Mouse (Mus musculus): ENCODE results near the gene Ankrd13d.
"Not testable (repeated sequence)": the region's sequence is repeated elsewhere in the genome, so short reads cannot be mapped to it uniquely, and the experiment has no call there.

Gene Ankrd13d

GRCm38 (mm10) chr19:4261038-4261698, 21.8 kb downstream of the Ankrd13d start:
- no peak for DNase-seq

DNA sequence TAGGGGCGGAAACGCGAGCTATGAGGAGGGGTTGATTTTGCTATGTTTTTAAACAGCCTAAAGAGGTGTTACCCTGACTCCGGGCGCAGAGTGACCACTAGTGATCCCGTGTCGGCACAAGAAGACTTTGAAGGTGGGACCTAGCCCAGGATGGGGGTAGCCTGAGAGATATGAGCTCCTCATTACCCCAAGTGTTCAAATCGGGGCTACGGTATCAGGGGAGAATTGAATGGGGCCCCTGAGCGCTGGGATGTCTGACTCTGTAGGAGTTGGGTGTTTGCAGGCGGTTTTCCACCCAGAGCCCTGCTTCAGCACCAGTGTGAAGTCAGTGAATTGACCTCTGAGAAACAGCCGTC, 25.1 kb downstream of the Ankrd13d start:
- no peak for DNase-seq

DNA sequence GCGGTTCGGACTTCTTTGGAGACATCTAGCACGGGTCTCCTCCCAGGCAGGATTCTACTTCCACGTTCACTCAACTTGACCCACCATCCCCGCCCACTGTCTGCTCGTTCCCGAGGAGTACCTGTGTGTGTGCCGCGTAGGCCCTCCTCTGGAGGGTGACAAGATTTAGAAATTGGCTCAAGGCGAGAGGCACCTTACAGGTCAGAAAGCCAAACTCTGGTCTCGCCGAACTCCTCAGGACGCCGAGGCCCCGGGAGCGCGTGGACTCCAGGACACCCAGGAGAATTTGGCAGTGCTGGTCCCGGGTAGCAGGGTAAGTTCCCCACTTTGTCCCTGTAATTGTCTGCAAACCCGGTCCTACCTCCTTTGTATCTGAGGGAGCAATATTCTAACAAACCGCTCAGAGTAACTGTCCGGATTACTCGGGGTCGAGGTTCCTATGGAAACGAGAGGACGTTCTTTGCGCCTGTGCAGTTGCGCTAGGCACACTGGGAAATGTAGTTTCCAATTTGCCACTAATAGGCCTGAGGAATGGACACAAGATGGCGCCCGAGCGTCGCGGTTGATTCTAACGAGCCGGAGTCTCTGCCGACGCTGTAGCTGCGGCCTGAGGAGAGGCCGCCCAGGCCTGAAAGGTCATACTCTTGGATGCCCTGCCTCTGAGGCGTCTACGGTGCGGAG, 25.6 kb downstream of the Ankrd13d start:
- peak; percentile 85 to 91 for DNase-seq

DNA sequence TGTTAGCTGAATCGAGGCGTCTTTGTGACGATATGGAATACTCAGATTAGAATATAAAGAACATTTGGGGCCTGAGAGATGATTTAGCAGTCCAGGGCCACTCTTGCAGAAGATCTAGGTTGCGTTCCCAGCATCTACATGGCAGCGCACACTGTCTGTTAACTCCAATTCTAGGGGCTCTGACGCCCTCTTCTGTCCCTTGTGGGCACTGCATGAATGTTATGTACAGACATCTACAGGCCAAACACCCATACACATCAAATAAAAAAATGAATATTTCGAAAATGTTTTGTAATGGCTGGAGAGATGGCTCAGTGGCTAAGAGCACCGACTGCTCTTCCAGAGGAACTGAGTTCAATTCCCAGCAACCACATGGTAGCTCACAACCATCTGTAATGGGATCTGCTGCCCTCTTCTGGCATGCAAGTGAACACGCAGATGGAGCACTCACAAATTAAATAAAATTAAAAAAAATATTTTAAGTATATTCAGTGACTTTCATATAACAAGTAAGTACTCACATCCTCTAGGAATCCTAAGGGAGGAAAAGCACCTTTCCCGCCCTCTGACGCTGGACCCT, 27.3 kb downstream of the Ankrd13d start:
- no peak for DNase-seq

- DNase-seq: no peak
Observed at GRCm38 (mm10) chr19:4254230-4254629, 28.7 kb downstream of the Ankrd13d start.

DNA sequence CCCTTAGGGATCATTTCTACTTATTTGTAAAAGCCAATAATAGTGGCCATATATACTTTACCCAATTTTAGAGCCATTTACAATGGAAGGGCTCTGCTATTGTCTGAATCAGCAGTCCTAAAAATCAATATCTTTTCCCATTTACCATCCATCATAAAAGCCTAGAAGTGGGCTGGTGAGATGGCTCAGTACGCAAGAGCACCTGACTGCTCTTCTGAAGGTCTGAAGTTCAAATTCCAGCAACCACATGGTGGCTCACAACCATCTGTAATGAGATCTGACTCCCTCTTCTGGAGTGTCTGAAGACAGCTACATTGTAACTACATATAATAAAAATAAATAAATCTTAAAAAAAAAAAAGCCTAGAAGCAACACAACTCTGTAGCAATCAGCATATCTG, 34.3 kb downstream of the Ankrd13d start:
- DNase-seq: not testable (repeated sequence)

DNA sequence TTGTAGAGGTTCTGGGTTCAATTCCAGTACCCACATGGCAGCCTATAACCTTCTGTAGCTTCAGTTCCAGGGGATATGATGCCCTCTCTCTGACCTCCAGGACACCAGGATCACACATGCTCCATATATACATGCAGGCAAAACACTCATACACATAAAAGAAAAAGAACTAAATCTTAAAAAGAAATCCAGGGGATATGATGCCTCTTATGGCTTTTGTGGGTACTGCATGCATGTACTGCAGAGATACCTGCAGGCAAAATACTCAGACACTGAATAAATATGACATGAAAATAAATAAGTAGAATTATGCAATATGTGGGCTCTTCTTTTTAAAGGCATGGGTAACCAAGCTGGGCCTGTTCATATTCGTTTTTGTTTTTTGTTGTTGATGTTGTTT, 35.9 kb downstream of the Ankrd13d start:
- no peak for DNase-seq

DNA sequence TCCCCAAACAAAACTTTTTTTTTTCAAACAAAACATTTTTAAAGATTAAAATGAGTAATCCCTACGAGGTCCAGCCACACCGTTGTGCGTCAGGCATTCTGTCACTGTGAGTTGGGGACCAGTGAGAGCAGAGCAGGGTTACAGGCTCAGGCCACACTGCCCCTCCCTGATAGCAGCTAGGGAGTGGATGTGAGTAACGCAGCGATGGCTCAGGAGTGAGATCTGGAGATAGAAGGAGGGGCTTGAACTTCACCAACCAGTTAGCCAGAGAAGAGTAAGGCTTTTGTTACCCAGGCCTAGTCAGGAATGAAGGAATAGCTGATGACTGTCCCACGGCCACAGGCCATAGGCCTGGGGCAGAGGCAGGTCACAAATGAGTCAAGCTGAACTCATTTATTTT, 38.2 kb downstream of the Ankrd13d start:
- no peak for DNase-seq

DNA sequence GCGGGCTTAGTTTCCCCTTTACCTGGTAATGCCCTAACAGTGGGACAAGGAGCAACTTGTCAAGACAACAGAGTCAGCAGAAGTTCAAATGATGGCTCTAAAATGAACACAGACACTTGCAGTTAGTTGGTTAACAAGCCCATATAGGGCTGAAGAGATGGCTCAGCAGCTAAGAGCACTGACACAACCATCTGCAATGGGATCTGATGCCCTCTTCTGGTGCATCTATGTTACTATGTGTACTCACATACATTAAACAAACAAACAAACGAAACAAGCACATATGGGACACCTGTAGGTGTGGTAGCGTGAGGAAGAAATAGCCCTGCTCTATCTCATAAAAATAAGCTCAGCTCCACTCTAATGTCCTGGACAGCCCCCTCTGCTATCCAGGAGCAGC, 40.5 kb downstream of the Ankrd13d start:
- no peak for DNase-seq

- no peak for DNase-seq
Observed at GRCm38 (mm10) chr19:4240247-4240668, 42.7 kb downstream of the Ankrd13d start.

DNA sequence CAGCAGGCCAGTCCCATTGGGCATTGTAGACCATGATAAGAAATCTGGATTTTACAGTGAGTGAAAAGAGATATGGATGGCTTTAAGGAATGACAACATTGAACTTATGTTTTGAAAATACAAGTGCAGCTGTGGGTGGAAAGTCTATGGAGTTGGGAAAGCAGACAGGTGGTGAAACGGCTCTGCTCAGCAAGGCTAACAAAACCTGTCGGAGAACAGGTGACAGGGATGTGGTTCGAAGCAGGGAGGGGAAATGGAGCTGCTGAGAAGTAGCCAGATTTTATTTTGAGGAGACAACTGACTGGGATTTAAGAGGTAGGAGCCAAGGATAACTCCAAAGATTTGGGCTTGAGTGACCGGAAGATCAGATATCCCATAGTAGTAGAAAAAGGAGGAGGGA, 48.4 kb downstream of the Ankrd13d start:
- no peak for DNase-seq

- DNase-seq: no peak
Observed at GRCm38 (mm10) chr19:4232651-4233050, 50.3 kb downstream of the Ankrd13d start.

DNA sequence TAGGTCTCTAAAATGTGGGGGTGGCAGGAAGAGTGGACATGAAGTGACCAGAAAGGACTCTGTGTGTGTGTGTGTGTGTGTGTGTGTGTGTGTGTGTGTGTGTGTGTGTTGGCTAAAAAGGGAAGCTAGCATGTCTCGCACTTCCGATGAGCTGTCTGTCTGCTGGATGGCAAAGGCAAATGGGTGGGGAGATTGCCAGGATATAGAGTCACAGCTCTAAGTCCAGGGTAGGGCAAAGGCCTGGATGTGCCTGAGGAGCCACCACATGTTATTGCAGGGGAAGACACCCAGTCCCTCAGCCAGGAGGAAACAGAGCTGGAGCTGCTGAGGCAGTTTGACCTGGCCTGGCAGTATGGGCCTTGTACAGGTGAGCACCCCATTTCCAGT, 50.8 kb downstream of the Ankrd13d start:
- no peak for DNase-seq

DNA sequence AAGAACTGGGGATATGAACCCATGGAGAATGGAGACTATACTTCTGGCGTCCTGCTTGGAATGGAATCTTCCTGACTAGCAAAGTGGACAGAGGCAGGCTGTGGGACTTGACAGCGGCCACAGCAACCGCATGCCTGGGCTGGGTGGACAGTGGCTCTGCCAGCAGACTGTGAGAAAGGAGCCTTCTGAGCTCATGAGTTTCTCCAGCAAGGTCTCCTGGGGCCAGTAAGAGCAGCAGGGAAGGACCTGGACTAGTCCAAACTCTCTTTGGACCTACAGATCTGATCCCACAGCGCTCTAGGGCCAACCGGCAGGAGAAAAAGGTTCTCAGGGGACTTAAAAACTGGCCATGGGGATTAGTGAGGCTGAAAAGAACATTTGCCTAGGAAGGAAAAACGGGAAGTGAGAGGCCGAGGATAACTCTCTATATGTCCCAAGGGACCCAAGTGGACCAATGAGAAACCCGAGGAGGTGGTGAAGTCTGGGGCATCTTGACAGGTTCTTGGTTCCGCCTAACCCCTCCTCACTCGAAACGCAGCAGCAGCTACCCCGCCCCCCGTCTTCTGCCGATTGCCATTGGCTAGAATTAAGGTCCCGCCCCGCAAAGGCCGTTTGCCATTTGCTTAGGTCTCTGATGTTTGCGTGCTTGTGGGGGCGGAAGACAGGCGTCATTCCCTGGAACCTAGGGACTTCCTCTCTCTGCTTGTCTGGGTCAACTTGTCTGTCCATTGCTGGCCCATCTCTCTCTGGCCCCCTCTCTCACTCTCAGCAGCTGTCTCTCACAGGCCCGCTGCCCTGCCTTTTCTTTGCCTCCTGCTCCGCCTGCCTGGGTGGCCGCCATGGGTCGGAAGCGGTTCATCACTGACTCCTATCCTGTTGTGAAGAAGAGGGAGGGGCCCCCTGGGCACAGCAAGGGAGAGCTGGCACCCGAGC, 51.4 kb downstream of the Ankrd13d start, which contains the start of gene Pold4:
Pold4 (plus strand) TSS at position 647 of the 933 bp plus-strand sequence.
- peak; percentile 95 to 98 for DNase-seq

- peak; percentile 33 to 40 for DNase-seq
Observed at GRCm38 (mm10) chr19:4230415-4230814, 52.5 kb downstream of the Ankrd13d start.

DNA sequence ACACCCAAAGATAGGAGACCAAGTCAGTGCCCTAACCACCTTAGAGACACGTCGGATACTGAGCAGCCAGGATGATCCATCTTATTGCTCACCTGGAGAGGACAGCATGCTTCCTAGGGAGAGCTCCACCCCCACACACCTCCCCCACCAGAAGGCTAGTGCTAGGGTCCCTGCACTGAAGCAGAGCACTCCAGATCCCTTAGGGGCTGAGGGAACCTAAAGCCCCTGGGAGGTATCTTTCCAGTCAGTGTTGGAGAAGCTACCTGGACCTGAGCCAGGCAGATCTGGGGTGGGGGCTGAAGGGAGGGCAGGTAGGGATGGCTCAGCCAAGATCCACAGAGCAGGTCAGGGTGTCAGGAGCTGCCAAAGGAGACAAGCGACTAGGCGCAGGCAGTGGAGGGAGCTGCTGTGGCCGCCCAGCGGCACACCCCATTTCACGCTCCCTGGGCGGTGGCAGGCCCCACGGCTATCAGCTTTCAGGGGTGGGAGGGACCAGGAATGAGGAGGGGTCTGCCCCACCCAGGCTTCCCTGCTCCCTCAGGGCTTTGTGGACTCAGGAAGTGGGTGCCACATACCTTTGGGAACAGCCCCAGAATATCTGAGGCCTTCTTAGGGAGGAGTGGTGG, 53.4 kb downstream of the Ankrd13d start:
- peak in 1 of 2 experiments; percentile 29 for DNase-seq

DNA sequence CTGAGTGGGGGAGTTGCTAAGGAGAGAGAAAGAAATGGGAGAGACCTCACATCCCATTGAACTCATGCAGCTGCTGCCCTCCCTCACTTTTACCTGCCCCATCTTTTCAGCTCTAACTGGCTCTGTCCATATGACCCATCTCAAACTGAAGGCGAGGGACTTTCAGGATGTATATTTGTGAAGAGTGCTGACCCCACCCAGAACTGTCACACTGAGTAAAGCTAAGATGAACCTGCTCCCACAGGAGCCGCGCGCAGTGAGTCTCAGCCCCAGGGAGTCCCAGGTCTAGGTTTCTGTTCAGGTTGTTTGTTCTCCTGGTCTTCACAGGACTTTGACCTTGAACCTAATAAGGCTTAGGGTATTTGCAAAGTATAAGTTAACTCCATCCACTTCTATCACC, 54.0 kb downstream of the Ankrd13d start:
- no peak for DNase-seq

DNA sequence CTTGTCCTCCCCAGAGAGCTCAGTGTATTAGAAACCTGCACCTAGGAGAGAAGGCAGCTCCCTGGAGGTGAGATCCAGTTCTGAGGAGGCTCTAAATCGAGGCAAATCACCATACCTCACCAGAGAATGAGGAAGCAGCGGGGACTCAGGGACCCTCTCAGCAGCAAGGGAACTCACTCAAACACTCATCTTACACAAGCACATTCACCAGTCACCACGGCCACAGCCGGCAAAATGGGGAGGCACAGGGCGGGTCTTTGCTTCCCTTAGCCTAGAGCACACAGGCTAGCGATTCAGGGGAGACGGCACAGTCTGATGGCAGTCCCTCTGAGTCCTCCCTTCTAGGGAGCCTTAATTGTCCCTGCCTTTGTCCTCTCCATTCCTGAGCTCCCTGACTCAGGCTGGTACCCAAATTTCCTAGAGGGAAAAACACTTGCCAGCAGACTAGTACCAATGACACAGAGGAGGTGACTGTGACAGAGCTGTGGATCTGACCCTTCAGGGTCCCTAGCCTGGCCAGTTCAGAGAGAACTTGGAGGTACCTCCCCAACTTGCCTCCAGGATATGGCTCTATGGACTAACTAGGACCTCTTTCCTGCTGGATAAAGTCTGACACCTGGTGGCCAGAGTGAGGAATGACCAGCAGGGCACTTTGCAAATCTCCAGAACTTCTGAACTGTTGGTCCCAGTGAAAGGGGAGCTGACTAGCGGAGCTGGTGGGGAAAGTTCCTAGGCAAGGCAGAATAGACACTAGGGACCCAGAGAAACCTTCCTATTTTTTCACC, 54.9 kb downstream of the Ankrd13d start:
- DNase-seq: peak in 1 of 2 experiments; percentile 67

DNA sequence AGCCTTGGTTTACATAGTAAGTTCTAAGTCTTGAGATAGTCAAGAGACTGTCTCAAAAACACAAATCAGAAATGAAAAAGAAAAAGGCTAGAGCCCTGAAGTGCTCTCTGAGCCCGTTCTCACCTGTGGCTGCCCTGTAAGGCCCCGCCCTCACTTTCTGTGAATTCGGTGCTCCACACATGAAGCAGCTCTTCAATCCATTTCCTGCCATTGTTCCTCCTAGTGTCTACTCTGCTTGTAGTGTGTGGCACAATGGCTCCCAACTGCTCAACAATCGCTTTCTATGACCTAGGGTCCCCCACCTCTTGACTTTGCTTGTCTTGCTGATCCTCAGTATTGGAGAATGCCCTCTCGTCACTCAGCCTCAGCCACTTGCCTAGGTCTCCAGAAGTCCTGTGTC, 55.5 kb downstream of the Ankrd13d start:
- DNase-seq: peak in 1 of 2 experiments; percentile 17

DNA sequence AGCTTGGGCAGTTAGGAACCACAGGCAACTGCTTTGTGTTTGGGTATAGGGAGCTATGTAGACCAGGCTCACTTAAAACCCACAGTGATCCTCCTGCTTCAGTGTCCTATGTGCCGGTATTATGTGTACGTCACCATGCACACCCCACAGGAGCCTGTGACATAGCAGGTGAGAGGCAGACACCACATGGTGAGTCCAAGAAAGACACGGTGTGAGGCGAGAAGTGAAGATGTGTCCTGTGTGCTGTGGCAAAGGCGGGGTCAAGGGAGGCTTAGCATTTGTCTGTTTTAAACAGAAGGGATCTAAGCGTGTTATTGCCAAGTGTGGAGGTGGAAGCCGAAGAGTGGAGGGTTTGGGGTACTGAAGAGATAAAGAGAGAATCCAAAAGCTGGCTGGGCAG, 56.2 kb downstream of the Ankrd13d start:
- peak in 1 of 2 experiments; percentile 27 for DNase-seq

- peak in 1 of 2 experiments; percentile 36 for DNase-seq
Observed at GRCm38 (mm10) chr19:4222165-4222564, 60.8 kb downstream of the Ankrd13d start.
